Mouse (Mus musculus) bone marrow macrophage, adult 2 months (primary cell): Measurements from ENCODE around the gene Nfix. TPM values are rescaled to one million over a fixed set of nuclear protein-coding genes. Genes with fewer than 3 reads are reported as not detected.

ENCODE experiments used
- H3K27ac ChIP-seq: 2 replicates; pipeline ENCODE4 v1.5.1; 2012; ENCODE audit warnings: low read depth, low read length; ENCODE audit not compliant: insufficient read depth
- H3K4me1 ChIP-seq: 2 replicates; pipeline ENCODE4 v1.6.1; 2012; ENCODE audit warnings: low read length; ENCODE audit not compliant: control insufficient read depth, insufficient read depth
- H3K4me3 ChIP-seq: 2 replicates; pipeline ENCODE4 v1.5.1; 2012; ENCODE audit warnings: mild to moderate bottlenecking, low read length, moderate library complexity; ENCODE audit not compliant: insufficient read depth
- CTCF ChIP-seq: IDR thresholded peaks from 2 replicates; pipeline ENCODE4 v1.5.1; 2012; ENCODE audit warnings: low read depth, mild to moderate bottlenecking, low read length, moderate library complexity
- POLR2A ChIP-seq: IDR thresholded peaks from 2 replicates; pipeline ENCODE4 v1.6.1; 2012; ENCODE audit warnings: mild to moderate bottlenecking, low read depth, low read length, borderline replicate concordance
- polyA plus RNA-seq: library from polyadenylated mRNA; stranded (reverse); fragments of >200 nt; gene quantifications from 2 replicates; pipeline ENCODE4 v1.2.4, GENCODE M21; 2012; ENCODE audit not compliant: missing spikeins, insufficient read depth, insufficient read length

Gene Nfix
- polyA plus RNA-seq, 1 experiment, result 12.5 TPM

DNA sequence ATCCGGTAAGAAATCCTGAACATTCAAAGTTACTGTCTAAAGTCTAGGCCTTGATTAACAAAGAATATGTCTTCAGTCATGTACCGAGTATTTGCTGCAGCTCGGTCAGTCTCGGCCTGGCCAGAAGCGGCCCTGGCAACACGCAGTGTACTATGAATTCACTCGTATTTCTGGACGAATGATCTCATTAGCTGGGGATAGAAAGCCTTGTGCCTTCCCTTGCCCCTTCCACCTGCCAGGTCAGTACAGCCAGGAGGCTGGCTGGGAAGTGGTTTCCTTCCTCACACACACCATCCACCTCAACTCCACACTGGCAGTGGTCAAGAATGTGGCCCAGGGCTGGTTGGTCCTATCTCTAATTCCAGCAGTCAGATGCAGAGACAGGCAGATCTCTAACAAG, 30.8 kb downstream of the Nfix start:
- H3K4me1 ChIP-seq, result no peaks in the 10 kb centered on the region
- no peak overlapping the region for H3K4me3 ChIP-seq
- H3K27ac ChIP-seq, result no peak overlapping the region
- TF ChIP-seq POLR2A, result no peak
- TF ChIP-seq CTCF, result no peak

- Histone ChIP-seq H3K4me1 (no peaks in the 10 kb centered on the region), H3K27ac (no peak overlapping the region), H3K4me3 (no peak overlapping the region)
- no peak for TF ChIP-seq CTCF
- TF ChIP-seq POLR2A, result no peak
Observed at GRCm38 (mm10) chr8:84768343-84769095, 31.6 kb downstream of the Nfix start.

GRCm38 (mm10) chr8:84767221-84767620, 32.9 kb downstream of the Nfix start:
- H3K4me3 ChIP-seq, result no peak overlapping the region
- no peak overlapping the region for H3K27ac ChIP-seq
- H3K4me1 ChIP-seq, result no peaks in the 10 kb centered on the region
- TF ChIP-seq POLR2A (no peak), CTCF (no peak)

DNA sequence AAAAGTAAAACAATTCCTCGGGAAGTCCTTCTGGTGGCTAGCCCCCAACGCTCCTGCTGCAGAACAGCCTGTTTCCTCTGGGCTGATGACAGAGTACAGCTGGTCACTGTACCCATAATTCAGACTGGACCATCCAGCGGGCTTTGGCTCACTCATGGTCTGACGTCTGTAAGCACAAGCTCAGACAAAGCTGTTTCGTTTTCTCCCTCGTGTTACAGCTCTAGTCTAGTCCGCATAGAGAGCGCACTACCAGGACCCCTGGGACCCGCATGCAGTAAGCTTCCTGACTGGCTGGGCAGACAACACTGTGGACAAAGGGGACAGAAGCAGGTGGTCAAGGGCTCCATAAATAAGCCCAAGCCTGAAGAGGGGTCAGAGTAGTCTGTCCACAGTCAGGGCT, 33.7 kb downstream of the Nfix start:
- no peak for TF ChIP-seq POLR2A
- no peak for TF ChIP-seq CTCF
- no peak overlapping the region for H3K4me3 ChIP-seq
- H3K4me1 ChIP-seq, result no peaks in the 10 kb centered on the region
- H3K27ac ChIP-seq, result no peak overlapping the region

- Histone ChIP-seq H3K4me1 (no peaks in the 10 kb centered on the region), H3K4me3 (no peak overlapping the region), H3K27ac (no peak overlapping the region)
- TF ChIP-seq POLR2A, result no peak
- TF ChIP-seq CTCF, result no peak
Observed at GRCm38 (mm10) chr8:84765629-84766028, 34.5 kb downstream of the Nfix start.

DNA sequence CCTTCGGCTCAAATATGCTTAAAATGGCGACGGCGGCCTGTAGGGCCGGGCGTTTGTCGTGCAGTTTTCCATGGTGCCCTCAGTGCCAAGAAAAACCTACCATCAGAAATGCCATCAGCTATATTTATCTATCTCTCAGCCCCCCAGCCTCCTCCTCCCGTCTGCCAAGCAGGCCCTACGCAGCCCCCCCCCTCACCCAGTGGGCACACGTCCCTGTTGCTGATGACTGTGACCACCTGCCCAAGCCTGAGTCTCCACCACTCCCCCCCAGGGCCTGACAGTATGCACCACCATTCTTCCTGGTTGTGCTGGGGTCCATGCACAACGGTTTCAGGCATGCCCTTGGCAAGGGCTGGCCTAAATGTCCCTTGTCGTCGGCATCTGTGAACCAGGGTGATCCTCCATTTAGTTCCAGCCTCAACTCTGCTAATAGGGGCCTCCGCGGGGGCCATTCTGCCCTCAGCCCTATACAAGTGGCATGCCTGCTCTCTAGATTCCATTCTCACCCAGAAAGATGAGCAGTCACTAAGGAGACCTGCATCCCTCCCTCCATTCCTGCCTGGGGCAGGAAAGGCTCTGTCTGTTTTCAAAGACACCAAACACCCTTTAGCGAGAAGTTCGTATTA, 35.2 kb downstream of the Nfix start:
- TF ChIP-seq CTCF (no peak), POLR2A (no peak)
- no peak overlapping the region for H3K27ac ChIP-seq
- no peak overlapping the region for H3K4me3 ChIP-seq
- H3K4me1 ChIP-seq, result no peaks in the 10 kb centered on the region

GRCm38 (mm10) chr8:84764100-84764499, 36.0 kb downstream of the Nfix start:
- Histone ChIP-seq H3K27ac (no peak overlapping the region), H3K4me1 (no peaks in the 10 kb centered on the region), H3K4me3 (no peak overlapping the region)
- TF ChIP-seq POLR2A, result no peak
- no peak for TF ChIP-seq CTCF

DNA sequence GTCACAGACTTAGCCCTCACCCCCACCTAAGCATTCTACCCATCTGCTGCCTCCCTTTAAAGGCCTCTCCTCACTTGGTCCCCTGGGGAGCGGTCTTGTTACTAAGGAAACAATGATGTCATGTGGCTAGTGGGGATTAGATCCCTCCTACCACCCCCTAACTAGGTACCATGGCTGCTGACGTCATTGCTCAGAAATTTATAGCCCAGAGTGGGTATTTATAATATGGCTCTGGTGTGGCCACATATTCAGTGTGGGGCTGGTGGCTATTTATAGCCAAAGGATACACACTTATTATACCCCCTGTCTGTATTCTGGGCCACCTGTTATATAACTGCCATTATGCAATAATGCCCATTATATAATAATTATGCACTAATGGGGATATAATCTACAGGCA, 39.2 kb downstream of the Nfix start:
- TF ChIP-seq CTCF (no peak), POLR2A (no peak)
- no peaks in the 10 kb centered on the region for H3K4me1 ChIP-seq
- no peak overlapping the region for H3K4me3 ChIP-seq
- no peak overlapping the region for H3K27ac ChIP-seq

DNA sequence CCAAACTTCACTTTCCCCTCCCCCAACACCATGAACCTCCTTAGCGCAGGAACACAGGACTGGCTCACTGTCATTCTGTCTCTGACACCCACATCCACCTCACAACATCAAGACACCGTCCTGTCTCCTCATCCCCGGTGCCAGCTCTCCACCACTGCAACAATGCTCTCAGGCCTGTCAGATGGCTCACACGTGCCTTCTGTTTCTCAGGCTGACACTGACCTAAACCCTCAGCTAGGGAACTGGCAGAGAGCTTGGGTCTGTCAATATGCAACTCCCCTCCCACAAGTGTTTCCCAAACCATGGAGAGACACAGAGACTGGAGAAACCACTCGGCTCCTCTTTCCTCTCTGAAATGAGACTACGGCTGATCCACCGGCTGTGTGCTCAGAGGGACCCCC, 39.7 kb downstream of the Nfix start:
- Histone ChIP-seq H3K27ac (no peak overlapping the region), H3K4me1 (no peaks in the 10 kb centered on the region), H3K4me3 (no peak overlapping the region)
- no peak for TF ChIP-seq POLR2A
- TF ChIP-seq CTCF, result no peak

GRCm38 (mm10) chr8:84759718-84760117, 40.4 kb downstream of the Nfix start:
- TF ChIP-seq POLR2A, result no peak
- TF ChIP-seq CTCF, result no peak
- H3K4me3 ChIP-seq, result no peak overlapping the region
- H3K27ac ChIP-seq, result no peak overlapping the region

GRCm38 (mm10) chr8:84759126-84759525, 41.0 kb downstream of the Nfix start:
- no peaks in the 10 kb centered on the region for H3K4me1 ChIP-seq
- H3K4me3 ChIP-seq, result no peak overlapping the region
- TF ChIP-seq CTCF (peak; percentile 47), POLR2A (no peak)
- no peak overlapping the region for H3K27ac ChIP-seq

More at GRCm38 (mm10) chr8:84759718-84760117, 40.4 kb downstream of the Nfix start:
- H3K4me1 ChIP-seq, result no peaks in the 10 kb centered on the region
